Mouse (Mus musculus): ENCODE data around the gene Stat2. TPM values are rescaled to one million over a fixed set of nuclear protein-coding genes. Genes with fewer than 3 reads are reported as not detected.
"Not testable (repeated sequence)": the region's sequence is repeated elsewhere in the genome, so short reads cannot be mapped to it uniquely, and the experiment has no call there.

Gene Stat2
- polyA plus RNA-seq, 1 experiment from 2014 or later, result 13.3 TPM

- Histone ChIP-seq H3K27me3 (no peaks in the 10 kb centered on the region), H3K4me1 (peaks cover 16% of the 10 kb centered on the region), H3K9ac (peak within 1 kb of the TSS; percentile 79), H3K9me3 (no peaks in the 10 kb centered on the region), H3K36me3 (peaks cover 5% of the 10 kb centered on the region), H3K27ac (peak within 1 kb of the TSS; percentile 97), H3K4me2 (peak within 1 kb of the TSS; percentile 71), H3K4me3 (peak within 1 kb of the TSS; percentile 60)
- peak; percentile 99 for ATAC-seq (ENCODE audit: insufficient number of reproducible peaks, low FRiP score, low TSS enrichment, low read depth)
- 2% methylated on average over 37 of the region's 37 CpGs for WGBS
These were observed 33.0 kb downstream of the Stat2 start, which contains the start of gene Pan2 for GRCm38 (mm10) chr10:128303126-128304021. TSS of gene Pan2 (plus strand) at chr10:128303335.

DNA sequence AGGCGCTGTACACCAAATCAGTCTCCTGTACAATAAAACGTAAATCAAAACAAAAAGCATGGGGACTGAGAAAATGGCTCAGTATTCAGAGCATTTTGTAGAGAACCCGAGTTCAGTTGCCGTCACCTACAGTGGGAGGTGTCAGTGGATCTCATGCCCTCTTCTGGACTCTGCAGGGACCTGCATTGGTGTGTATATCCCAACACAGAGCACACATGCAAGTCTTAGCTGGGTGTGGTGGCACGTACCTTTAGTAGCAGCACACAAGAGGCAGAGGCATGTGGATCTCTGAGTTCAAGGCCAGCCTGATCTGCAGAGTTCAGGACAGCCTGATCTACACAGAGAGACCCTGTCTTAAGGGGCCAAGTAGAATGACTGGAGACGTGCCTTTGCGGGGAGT is 39.3 kb downstream of the Stat2 start:
- Histone ChIP-seq H3K9ac (no peak overlapping the region), H3K4me1 (peaks cover 7% of the 10 kb centered on the region; the same call in 1 of the 2 replicates), H3K9me3 (no peaks in the 10 kb centered on the region), H3K4me2 (no peak overlapping the region), H3K27ac (no peak overlapping the region), H3K36me3 (peaks cover 53% of the 10 kb centered on the region), H3K4me3 (no peak overlapping the region), H3K27me3 (no peaks in the 10 kb centered on the region)
- WGBS, result 90% methylated on average over 7 of the region's 7 CpGs
- no peak for ATAC-seq (ENCODE audit: insufficient number of reproducible peaks, low FRiP score, low TSS enrichment, low read depth)

GRCm38 (mm10) chr10:128310177-128310576 is 39.8 kb downstream of the Stat2 start:
- no peak overlapping the region for H3K9ac ChIP-seq

GRCm38 (mm10) chr10:128310902-128311301 is 40.5 kb downstream of the Stat2 start:
- Histone ChIP-seq H3K9ac (no peak overlapping the region), H3K4me1 (peaks cover 7% of the 10 kb centered on the region; the same call in 1 of the 2 replicates), H3K9me3 (no peaks in the 10 kb centered on the region), H3K36me3 (peaks cover 65% of the 10 kb centered on the region), H3K4me2 (no peak overlapping the region), H3K4me3 (no peak overlapping the region), H3K27ac (no peak overlapping the region), H3K27me3 (no peaks in the 10 kb centered on the region)
- no peak for ATAC-seq (ENCODE audit: insufficient number of reproducible peaks, low FRiP score, low TSS enrichment, low read depth)
- 88% methylated on average over 4 of the region's 4 CpGs for WGBS

More at GRCm38 (mm10) chr10:128310177-128310576, 39.8 kb downstream of the Stat2 start:
- peaks cover 7% of the 10 kb centered on the region; the same call in 1 of the 2 replicates for H3K4me1 ChIP-seq
- no peak overlapping the region for H3K4me2 ChIP-seq
- no peak overlapping the region for H3K4me3 ChIP-seq
- peaks cover 58% of the 10 kb centered on the region for H3K36me3 ChIP-seq
- H3K9me3 ChIP-seq, result no peaks in the 10 kb centered on the region
- H3K27me3 ChIP-seq, result no peaks in the 10 kb centered on the region
- ATAC-seq (ENCODE audit: insufficient number of reproducible peaks, low FRiP score, low TSS enrichment, low read depth), result no peak
- WGBS, result 49% methylated on average over 11 of the region's 11 CpGs
- H3K27ac ChIP-seq, result 0 out of 2 replicates have a peak overlapping the region, but pooled peaks have one; percentile 40

DNA sequence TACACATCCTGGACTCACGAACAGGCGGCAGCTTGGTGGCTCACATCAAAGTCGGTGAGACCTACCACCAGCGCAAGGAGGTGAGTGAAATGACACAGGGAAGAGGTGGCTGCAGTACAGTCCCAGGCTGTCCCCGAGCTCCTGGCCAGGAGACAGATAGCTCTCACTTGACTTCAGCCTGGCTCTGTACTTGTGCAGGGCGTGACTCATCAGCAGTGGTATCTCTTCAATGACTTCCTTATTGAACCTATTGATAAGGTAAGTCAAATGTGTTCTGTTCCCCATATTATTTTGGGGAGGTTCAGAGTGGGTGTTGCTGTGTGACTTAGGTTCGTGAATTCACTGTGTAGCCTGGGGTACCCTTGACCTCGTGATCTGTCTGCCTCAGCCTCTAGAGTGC is 45.2 kb downstream of the Stat2 start:
- H3K9me3 ChIP-seq, result no peaks in the 10 kb centered on the region
- no peaks in the 10 kb centered on the region for H3K4me1 ChIP-seq
- H3K27me3 ChIP-seq, result no peaks in the 10 kb centered on the region
- no peak overlapping the region for H3K27ac ChIP-seq
- H3K4me3 ChIP-seq, result no peak overlapping the region
- H3K36me3 ChIP-seq, result peaks cover 83% of the 10 kb centered on the region
- H3K9ac ChIP-seq, result no peak overlapping the region
- ATAC-seq (ENCODE audit: insufficient number of reproducible peaks, low FRiP score, low TSS enrichment, low read depth), result no peak
- 93% methylated on average over 8 of the region's 8 CpGs for WGBS
- H3K4me2 ChIP-seq, result no peak overlapping the region

DNA sequence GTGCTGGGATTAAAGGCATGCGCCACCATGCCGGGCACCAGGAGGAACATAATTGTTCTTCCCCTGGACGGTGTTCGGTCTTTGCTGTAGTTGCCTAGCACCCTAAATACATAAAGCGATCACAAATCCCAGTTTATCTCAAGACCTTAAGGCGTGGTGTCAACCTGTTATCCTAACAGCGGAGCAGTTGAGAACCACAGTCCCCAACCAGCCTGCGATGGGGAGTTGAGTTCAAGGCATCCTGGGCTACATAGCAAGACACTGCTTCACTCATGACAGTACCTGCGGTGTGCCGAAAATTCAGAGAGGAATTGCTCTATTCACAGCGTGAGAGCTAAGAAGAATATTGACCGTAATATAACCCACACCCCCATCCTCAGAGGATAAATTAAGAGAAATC is 51.3 kb downstream of the Stat2 start:
- Histone ChIP-seq H3K27me3 (no peaks in the 10 kb centered on the region), H3K9ac (0 out of 2 replicates have a peak overlapping the region, but pooled peaks have one; percentile 10), H3K4me3 (peak overlapping the region; percentile 81), H3K4me1 (peaks cover 12% of the 10 kb centered on the region), H3K4me2 (peak overlapping the region; percentile 78), H3K27ac (peak overlapping the region; percentile 97), H3K9me3 (no peaks in the 10 kb centered on the region), H3K36me3 (peaks cover 49% of the 10 kb centered on the region)
- WGBS, result 58% methylated on average over 12 of the region's 12 CpGs
- ATAC-seq (ENCODE audit: insufficient number of reproducible peaks, low FRiP score, low TSS enrichment, low read depth), result no peak

DNA sequence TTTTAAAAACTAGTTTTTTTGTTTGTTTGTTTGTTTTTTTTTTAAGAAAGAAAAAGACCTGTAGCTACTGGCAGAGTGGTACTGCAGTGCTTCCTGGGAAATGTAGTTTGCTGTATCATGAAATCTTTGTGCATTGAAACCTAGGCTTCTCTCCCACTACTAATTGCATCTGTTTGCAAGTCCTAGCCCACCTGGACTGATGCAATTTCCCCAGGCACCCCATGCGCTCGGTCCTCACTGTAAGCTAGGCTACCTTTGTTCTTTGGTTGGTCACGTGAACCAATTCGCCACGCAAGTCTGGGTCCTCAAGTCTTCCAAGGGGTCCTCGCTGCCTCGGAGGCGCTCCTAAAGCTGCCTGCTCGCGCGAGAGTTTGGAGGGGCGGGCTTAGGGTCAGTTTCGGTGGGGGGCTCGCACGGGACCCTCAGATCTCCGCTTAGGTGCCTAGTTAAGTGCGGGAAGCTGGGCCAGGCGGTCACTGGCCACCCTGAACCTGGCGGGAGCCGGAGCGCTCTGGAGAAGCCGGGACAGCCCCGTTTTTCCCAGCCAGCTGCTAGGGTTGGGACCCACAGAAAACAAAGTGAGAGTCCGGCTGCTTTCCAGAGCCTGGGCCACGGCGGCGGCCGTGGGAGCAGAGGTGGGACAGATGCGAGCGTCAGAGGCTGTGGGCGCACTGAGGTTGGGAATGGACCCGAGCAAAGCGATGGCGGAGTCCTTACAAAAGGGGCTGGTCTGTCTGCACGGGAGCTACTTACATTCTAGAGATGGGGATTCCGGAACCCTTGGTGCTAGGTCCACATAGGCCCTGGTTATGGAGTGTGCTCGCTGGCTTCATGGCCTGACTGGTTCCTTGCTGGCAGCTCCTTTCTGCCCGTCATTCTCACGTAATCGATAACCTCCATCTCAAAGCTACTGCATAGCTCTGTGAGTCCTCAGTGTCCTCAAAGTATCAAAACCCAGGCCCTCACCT is 52.1 kb downstream of the Stat2 start, which contains the start of gene Cnpy2:
Cnpy2 (plus strand) TSS at position 319 of the 968 bp plus-strand sequence.
- H3K36me3 ChIP-seq, result peaks cover 51% of the 10 kb centered on the region
- peaks cover 12% of the 10 kb centered on the region for H3K4me1 ChIP-seq
- no peaks in the 10 kb centered on the region for H3K27me3 ChIP-seq
- peak within 1 kb of the TSS; percentile 78 for H3K4me2 ChIP-seq
- WGBS, result under 1% methylated on average over 40 of the region's 40 CpGs
- H3K27ac ChIP-seq, result peak within 1 kb of the TSS; percentile 97
- H3K9ac ChIP-seq, result peak within 1 kb of the TSS; percentile 94
- no peaks in the 10 kb centered on the region for H3K9me3 ChIP-seq
- peak; percentile 88 for ATAC-seq (ENCODE audit: insufficient number of reproducible peaks, low FRiP score, low TSS enrichment, low read depth)
- peak within 1 kb of the TSS; percentile 81 for H3K4me3 ChIP-seq

DNA sequence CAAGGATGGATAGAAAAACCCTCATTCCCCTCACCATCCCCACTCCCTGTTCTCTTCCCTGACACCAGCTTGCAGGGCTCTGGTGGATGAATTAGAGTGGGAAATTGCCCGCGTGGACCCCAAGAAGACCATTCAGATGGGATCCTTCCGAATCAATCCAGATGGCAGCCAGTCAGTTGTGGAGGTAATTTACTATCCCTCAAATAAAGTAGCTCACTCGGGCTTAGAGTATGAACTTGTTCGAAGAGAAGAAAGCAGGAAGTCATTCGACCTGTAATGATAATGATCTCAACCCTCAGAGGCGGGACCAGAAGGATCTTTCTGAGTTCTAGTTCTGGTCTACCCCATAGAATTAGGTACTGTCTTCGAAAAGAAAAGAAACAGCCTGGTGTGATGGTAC is 53.2 kb downstream of the Stat2 start:
- no peak for ATAC-seq (ENCODE audit: insufficient number of reproducible peaks, low FRiP score, low TSS enrichment, low read depth)
- Histone ChIP-seq H3K4me3 (peak overlapping the region; percentile 81), H3K36me3 (peaks cover 49% of the 10 kb centered on the region), H3K4me1 (peaks cover 12% of the 10 kb centered on the region), H3K27me3 (no peaks in the 10 kb centered on the region), H3K27ac (0 out of 2 replicates have a peak overlapping the region, but pooled peaks have one; percentile 97), H3K9me3 (no peaks in the 10 kb centered on the region), H3K9ac (peak overlapping the region; percentile 94), H3K4me2 (peak overlapping the region; percentile 78)
- 66% methylated on average over 8 of the region's 8 CpGs for WGBS

DNA sequence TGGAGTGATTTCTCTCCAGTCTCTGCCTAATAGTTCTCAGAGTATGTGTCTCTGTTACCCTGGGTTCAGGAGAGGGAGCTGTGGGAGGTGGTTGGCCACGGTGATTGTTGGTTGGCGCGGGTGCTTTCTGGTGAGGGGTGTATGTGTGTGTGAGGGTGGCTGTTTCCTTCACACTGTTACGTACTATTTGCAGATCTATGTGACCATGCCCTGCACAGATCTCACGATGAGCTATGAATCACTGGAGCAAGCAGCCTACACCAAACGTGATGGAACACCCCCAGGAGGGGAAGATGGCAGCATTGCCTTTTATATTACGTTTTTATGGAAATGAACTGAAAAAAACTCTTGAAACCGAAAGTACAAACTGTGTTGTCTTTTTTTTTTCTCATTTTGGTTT is 56.5 kb downstream of the Stat2 start:
- Histone ChIP-seq H3K4me2 (no peak overlapping the region), H3K9me3 (no peaks in the 10 kb centered on the region), H3K9ac (no peak overlapping the region), H3K4me1 (peaks cover 9% of the 10 kb centered on the region), H3K27ac (no peak overlapping the region), H3K36me3 (peaks cover 33% of the 10 kb centered on the region), H3K4me3 (no peak overlapping the region), H3K27me3 (no peaks in the 10 kb centered on the region)
- 94% methylated on average over 8 of the region's 8 CpGs for WGBS
- no peak for ATAC-seq (ENCODE audit: insufficient number of reproducible peaks, low FRiP score, low TSS enrichment, low read depth)

DNA sequence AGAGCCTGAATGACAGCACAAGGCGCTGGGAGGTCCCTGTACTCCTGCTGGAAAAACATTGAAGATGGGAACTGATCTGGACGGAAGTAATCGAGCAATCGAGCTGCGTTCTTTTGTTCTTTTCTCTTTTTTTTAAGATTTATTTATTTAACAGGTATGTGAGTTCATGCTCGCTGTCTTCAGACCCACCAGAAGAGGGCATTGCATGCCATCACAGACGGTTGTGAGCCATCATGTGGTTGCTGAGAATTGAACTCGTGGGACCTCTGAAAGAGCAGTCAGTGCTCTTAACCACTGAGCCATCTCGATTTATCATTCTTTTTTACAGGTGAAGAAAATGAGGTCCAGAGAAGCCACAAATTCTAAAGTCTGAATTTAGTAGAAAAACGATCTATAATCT is 57.3 kb downstream of the Stat2 start:
- Histone ChIP-seq H3K9ac (no peak overlapping the region), H3K4me1 (peaks cover 9% of the 10 kb centered on the region), H3K27me3 (no peaks in the 10 kb centered on the region), H3K27ac (no peak overlapping the region), H3K9me3 (no peaks in the 10 kb centered on the region), H3K4me3 (no peak overlapping the region), H3K4me2 (no peak overlapping the region), H3K36me3 (peaks cover 33% of the 10 kb centered on the region)
- 85% methylated on average over 10 of the region's 10 CpGs for WGBS
- no peak for ATAC-seq (ENCODE audit: insufficient number of reproducible peaks, low FRiP score, low TSS enrichment, low read depth)

- H3K4me1 ChIP-seq; H3K9ac ChIP-seq; H3K27me3 ChIP-seq; H3K9me3 ChIP-seq; H3K27ac ChIP-seq; H3K4me2 ChIP-seq; ATAC-seq (ENCODE audit: insufficient number of reproducible peaks, low FRiP score, low TSS enrichment, low read depth); H3K4me3 ChIP-seq: not testable (repeated sequence)
- peaks cover 13% of the 10 kb centered on the region for H3K36me3 ChIP-seq
- 77% methylated on average over 6 of the region's 6 CpGs for WGBS
These were observed 62.2 kb downstream of the Stat2 start for GRCm38 (mm10) chr10:128332358-128333249.

All from limb, embryonic 15.5 days (tissue).